34 mouse cellular contexts compared by ENCODE assay signal in genomic region chr7:97700173-97700572, GRCm38 (mm10).
"Had no signal": no experiment of that assay in that cellular context is flagged by ENCODE, and none has a peak within 500 bp of the region (broad histone marks: within the 10 kb centered on the region; RNA-seq: fewer than 3 reads in every experiment).

No protein-coding gene starts in this region.

- H3K27ac ChIP-seq: heart, embryonic 10.5 days; heart, embryonic 13.5 days; heart, embryonic 15.5 days; hindbrain, embryonic 10.5 days; hindbrain, embryonic 12.5 days; hindbrain, embryonic 13.5 days; hindbrain, embryonic 15.5 days; hindbrain, postnatal 0 days; intestine, embryonic 15.5 days; kidney, embryonic 15.5 days; kidney, postnatal 0 days; layer of hippocampus, adult 2 months; left cerebral cortex, adult 2 months had no signal

- H3K36me3 ChIP-seq: intestine, embryonic 15.5 days had no signal

- H3K9me3 ChIP-seq: heart, embryonic 10.5 days; heart, embryonic 12.5 days; heart, embryonic 15.5 days; hindbrain, embryonic 12.5 days; hindbrain, embryonic 13.5 days; hindbrain, embryonic 15.5 days; intestine, embryonic 15.5 days had no signal

- H3K9ac ChIP-seq: heart, embryonic 12.5 days; heart, embryonic 13.5 days; heart, embryonic 15.5 days; hindbrain, embryonic 12.5 days; hindbrain, embryonic 13.5 days; hindbrain, embryonic 15.5 days; intestine, embryonic 15.5 days; kidney, embryonic 15.5 days had no signal

- ATAC-seq: hindbrain, embryonic 16.5 days; hindbrain, postnatal 0 days; inflammation-experienced regulatory T-cells, adult 6 months; intestine, embryonic 15.5 days; intestine, embryonic 16.5 days; intestine, postnatal 0 days had no signal

- H3K4me2 ChIP-seq: heart, embryonic 11.5 days; heart, embryonic 12.5 days; heart, embryonic 13.5 days; heart, embryonic 15.5 days; hindbrain, embryonic 12.5 days; hindbrain, embryonic 13.5 days; hindbrain, embryonic 15.5 days; intestine, embryonic 15.5 days; kidney, embryonic 15.5 days had no signal

- DNase-seq: heart, postnatal 10 days; heart, postnatal 14 days; heart, postnatal 36 days; heart, postnatal 4 days; kidney, adult 11 months; kidney, adult 18-20 months; kidney, adult 2 months; kidney, adult 8-10 months; kidney, adult 9 months; kidney, postnatal 10 days; kidney, postnatal 14 days; kidney, postnatal 25 days; kidney, postnatal 36 days; layer of hippocampus, adult 9-11 months; layer of hippocampus, postnatal 36 days had no signal

- H3K4me3 ChIP-seq: heart, embryonic 10.5 days; heart, embryonic 12.5 days; heart, embryonic 13.5 days; heart, embryonic 15.5 days; hindbrain, embryonic 10.5 days; hindbrain, embryonic 12.5 days; hindbrain, embryonic 13.5 days; hindbrain, embryonic 15.5 days; intestine, embryonic 15.5 days; kidney, embryonic 15.5 days; layer of hippocampus, adult 2 months; left cerebral cortex, adult 2 months had no signal

- H3K27me3 ChIP-seq: heart, embryonic 12.5 days; heart, embryonic 13.5 days; heart, embryonic 15.5 days; hindbrain, embryonic 12.5 days; hindbrain, embryonic 13.5 days; hindbrain, embryonic 15.5 days; intestine, embryonic 15.5 days; kidney, embryonic 15.5 days had no signal
